Mouse (Mus musculus): ENCODE data around the gene Kctd17. TPM values are rescaled to one million over a fixed set of nuclear protein-coding genes. Genes with fewer than 3 reads are reported as not detected.
A peak's percentile ranks its signal among the peaks of the same experiment; 100 is the strongest.

The Kctd17 gene
- polyA plus RNA-seq (2011; ENCODE audit: insufficient read length, low read depth, missing spikeins): 90.6 and 110 TPM in 2 replicates

DNA sequence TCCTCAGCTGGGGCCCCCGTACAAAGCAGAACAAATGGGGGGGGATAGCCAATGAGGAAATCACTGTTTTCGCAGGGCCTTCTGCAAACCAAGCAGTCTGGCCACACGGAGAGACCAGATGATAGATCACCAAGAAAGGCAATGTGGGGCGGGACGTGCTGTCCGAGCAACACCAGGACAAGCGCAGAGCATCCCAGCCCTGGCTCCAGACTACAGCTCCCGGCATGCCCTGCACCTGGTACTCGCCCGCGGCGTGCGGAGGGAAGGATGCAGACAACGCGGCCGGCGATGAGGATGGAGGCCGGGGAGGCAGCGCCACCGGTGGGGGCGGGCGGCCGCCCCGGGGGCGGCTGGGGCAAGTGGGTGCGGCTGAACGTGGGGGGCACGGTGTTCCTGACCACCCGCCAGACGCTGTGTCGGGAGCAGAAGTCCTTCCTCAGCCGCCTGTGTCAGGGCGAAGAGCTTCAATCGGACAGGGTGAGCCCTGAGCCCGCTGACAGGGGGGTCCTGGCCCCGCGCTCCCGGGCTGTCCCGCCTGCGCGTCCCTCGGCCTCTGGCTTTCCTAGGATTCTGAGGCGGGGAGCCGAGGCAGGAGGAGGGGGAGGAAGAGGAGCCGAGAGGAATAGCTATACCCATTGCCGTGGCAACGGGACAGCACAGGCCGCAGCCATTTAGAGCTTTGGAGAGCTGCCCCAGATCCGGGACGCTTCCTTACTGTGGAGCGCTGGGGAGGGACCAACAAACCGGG lies at the start of gene Kctd17:
Gene Kctd17, plus strand, starts transcription at position 174 of the 748 bp plus-strand sequence.
- TF ChIP-seq CTCF (IDR thresholded peaks at IDR 0.05; ENCODE audit: borderline replicate concordance, insufficient read depth, low read length): no peak
- peak; percentile 65; the same call in 1 of the 2 replicates for TF ChIP-seq POLR2A (IDR thresholded peaks at IDR 0.05; ENCODE audit: low read depth, low read length)
- peaks cover 3% of the 10 kb centered on the region; the same call in 1 of the 2 replicates for H3K4me1 ChIP-seq (ENCODE audit: control insufficient read depth, insufficient read depth, low read length)
- peak within 1 kb of the TSS; percentile 63 for H3K4me3 ChIP-seq (ENCODE audit: insufficient read depth, low read length)
- peak within 1 kb of the TSS; percentile 32; the same call in 1 of the 2 replicates for H3K27ac ChIP-seq (ENCODE audit: insufficient read depth, low read length)

DNA sequence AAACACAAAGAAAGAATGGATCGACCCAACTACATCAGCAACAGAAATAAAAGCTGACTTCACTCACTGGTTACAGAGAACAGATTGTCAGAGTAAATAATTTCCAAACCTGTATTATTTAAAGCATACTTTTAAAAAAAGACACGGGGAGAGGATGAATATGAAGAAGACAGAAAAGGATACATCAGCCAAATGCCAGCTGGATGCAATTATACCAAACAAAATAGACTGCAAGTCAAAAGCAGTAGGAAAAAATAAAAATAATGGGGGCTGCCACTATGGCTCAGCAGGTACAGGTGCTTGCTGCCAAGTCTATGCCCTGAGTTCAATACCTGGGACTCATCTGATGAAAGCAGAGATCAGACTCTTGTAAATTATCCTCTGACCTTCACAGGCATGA lies 48.2 kb upstream of the Kctd17 start:
- no peak for TF ChIP-seq CTCF (IDR thresholded peaks at IDR 0.05; ENCODE audit: borderline replicate concordance, insufficient read depth, low read length)
- no peak for TF ChIP-seq POLR2A (IDR thresholded peaks at IDR 0.05; ENCODE audit: low read depth, low read length)
- Histone ChIP-seq H3K4me1 (ENCODE audit: control insufficient read depth, insufficient read depth, low read length) (no peaks in the 10 kb centered on the region), H3K27ac (ENCODE audit: insufficient read depth, low read length) (no peak overlapping the region), H3K4me3 (ENCODE audit: insufficient read depth, low read length) (no peak overlapping the region)

DNA sequence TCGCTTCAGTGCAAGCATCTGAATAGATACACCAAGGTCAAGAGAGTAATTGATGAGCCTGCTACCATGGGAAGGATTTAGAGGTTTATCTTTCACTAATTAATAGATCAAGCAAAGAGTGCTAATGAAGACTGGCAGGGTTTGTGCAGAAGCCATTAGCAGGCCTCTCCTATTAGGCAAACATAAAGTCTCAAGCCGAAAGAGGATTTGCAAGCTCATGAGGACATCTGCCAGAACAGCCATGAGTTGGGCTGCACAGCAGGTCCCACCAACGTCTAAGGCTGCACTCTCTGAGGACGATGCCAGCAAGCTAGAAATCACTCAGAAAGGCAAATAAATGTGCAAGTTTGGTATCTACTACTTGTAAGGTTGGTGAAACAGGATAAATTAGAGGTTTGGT lies 47.6 kb upstream of the Kctd17 start:
- Histone ChIP-seq H3K4me1 (ENCODE audit: control insufficient read depth, insufficient read depth, low read length) (no peaks in the 10 kb centered on the region), H3K4me3 (ENCODE audit: insufficient read depth, low read length) (no peak overlapping the region), H3K27ac (ENCODE audit: insufficient read depth, low read length) (no peak overlapping the region)
- TF ChIP-seq POLR2A (IDR thresholded peaks at IDR 0.05; ENCODE audit: low read depth, low read length): no peak
- TF ChIP-seq CTCF (IDR thresholded peaks at IDR 0.05; ENCODE audit: borderline replicate concordance, insufficient read depth, low read length): no peak

DNA sequence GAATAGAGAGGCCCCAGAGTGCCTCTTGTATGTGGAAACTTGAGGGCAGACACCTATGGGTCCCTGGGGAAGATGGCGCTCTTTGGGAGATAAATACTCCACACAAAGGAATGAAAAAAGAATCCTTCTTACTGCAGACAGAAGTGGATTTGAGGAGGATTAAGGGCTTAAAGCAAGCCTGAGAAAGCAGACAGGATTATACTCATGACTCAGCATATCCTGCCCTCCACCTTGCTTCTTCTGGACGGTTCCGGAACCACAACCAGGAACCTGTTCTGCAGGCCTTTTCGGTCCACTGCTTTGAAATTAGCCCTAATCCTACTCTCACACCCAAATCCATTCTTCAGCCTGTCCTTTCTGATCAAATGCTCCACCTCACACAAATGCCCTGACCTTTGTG lies 46.2 kb upstream of the Kctd17 start:
- Histone ChIP-seq H3K27ac (ENCODE audit: insufficient read depth, low read length) (no peak overlapping the region), H3K4me3 (ENCODE audit: insufficient read depth, low read length) (no peak overlapping the region)
- no peak for TF ChIP-seq CTCF (IDR thresholded peaks at IDR 0.05; ENCODE audit: borderline replicate concordance, insufficient read depth, low read length)
- no peak for TF ChIP-seq POLR2A (IDR thresholded peaks at IDR 0.05; ENCODE audit: low read depth, low read length)

DNA sequence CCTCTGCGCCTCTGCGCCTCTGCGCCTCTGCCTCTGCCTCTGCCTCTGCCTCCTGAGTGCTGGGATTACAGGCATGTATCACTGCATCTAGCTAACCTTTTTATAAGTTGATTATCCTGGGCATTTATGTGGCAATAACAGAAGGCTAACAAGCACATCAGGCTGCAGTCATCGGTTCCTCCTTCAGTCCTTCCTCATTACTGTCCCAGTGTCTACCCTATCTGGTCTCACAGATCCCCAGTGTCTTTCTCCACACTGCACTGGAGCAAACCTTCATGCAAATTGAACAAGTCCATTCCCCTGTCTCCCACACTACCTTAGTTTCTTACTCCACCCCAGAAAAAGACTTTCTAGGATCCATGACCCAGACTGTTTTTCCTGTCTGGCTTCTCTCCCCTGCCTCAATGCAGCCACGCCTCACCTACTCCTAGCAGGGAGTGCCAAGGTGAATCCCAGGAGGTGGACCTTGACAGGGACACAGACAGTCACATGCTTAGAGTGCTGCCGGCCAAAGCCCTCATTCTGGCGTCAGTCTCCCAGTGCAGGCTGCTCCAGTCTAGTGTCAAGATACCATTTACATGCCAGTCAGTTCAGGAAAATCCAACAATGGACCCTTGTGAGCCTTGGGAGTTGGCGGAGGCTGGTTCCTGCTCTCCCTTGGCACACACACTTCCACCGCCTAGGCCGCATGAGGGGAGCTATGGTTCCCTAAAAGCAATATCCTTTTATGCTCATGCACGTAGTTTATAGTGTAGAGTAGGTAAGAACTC lies 44.7 kb upstream of the Kctd17 start:
- TF ChIP-seq POLR2A (IDR thresholded peaks at IDR 0.05; ENCODE audit: low read depth, low read length) (no peak), CTCF (IDR thresholded peaks at IDR 0.05; ENCODE audit: borderline replicate concordance, insufficient read depth, low read length) (no peak)
- no peak overlapping the region for H3K27ac ChIP-seq (ENCODE audit: insufficient read depth, low read length)

More for the DNA sequence above, 46.2 kb upstream of the Kctd17 start:
- H3K4me1 ChIP-seq (ENCODE audit: control insufficient read depth, insufficient read depth, low read length): no peaks in the 10 kb centered on the region

DNA sequence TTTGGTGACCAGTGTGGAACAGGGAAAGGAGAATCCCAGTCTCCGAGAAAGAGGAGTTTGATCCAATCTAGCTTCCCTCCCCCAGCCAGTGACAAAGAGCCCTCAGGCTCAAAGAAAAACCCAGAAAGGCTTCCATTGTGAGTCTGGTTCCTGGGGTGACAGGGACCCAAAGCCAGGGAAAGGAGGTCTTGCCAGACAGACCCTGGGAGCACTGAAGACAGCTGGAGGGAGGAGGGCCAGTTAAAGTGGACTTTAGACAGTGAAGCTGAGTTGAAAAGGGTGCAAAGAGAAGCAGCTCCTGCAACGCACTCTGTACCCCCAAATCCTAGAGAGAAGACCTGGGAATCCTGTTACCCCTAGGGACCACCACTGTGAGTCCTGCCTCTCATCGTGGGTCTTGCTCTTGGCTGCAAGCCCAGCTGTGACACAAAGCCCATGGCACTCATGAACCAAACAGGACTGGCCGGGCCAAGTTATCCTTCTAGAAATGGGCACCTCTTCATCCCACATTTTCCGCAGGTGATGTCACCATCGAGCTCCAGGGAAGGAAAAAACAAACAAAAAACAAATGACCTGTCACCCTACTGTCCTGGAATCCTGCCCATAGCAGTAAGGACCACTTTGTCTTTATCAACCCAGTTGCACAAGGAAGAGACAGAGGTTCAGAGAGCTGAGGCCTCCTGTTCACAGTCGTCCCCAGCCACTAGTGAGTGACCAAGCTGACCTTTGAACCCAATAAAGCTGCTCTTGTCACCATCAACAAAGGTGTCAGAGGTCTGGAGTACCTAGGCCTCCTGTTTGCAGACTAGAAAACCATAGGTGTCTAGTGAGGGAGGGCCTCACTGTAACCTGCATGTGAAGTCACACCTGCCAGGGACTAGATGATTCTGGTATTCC lies 43.9 kb upstream of the Kctd17 start:
- TF ChIP-seq POLR2A (IDR thresholded peaks at IDR 0.05; ENCODE audit: low read depth, low read length) (no peak), CTCF (IDR thresholded peaks at IDR 0.05; ENCODE audit: borderline replicate concordance, insufficient read depth, low read length) (no peak)
- Histone ChIP-seq H3K4me3 (ENCODE audit: insufficient read depth, low read length) (no peak overlapping the region), H3K4me1 (ENCODE audit: control insufficient read depth, insufficient read depth, low read length) (no peaks in the 10 kb centered on the region), H3K27ac (ENCODE audit: insufficient read depth, low read length) (no peak overlapping the region)

More for the DNA sequence above, 44.7 kb upstream of the Kctd17 start:
- Histone ChIP-seq H3K4me1 (ENCODE audit: control insufficient read depth, insufficient read depth, low read length) (no peaks in the 10 kb centered on the region), H3K4me3 (ENCODE audit: insufficient read depth, low read length) (no peak overlapping the region)

DNA sequence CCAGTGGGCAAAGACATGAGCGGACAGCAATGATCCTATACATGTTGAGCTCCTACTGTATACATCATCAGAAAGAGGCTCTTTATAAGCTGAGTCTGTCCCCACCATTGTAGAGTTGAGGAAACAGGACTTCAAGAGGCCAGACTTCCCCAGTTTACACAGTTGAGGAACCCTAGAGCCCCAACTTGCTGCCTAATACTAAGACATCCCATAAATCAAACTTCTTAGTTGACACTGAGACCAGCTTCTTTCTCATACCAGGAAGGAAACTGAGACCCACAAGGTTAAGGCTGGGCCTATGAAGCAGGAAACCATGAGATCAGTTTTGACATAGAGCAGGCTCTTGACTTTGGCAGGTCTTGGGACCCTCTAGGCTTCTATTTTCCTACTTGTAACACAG lies 42.8 kb upstream of the Kctd17 start:
- no peaks in the 10 kb centered on the region for H3K4me1 ChIP-seq (ENCODE audit: control insufficient read depth, insufficient read depth, low read length)
- no peak overlapping the region for H3K4me3 ChIP-seq (ENCODE audit: insufficient read depth, low read length)
- TF ChIP-seq CTCF (IDR thresholded peaks at IDR 0.05; ENCODE audit: borderline replicate concordance, insufficient read depth, low read length): no peak
- TF ChIP-seq POLR2A (IDR thresholded peaks at IDR 0.05; ENCODE audit: low read depth, low read length): no peak
- H3K27ac ChIP-seq (ENCODE audit: insufficient read depth, low read length): no peak overlapping the region

DNA sequence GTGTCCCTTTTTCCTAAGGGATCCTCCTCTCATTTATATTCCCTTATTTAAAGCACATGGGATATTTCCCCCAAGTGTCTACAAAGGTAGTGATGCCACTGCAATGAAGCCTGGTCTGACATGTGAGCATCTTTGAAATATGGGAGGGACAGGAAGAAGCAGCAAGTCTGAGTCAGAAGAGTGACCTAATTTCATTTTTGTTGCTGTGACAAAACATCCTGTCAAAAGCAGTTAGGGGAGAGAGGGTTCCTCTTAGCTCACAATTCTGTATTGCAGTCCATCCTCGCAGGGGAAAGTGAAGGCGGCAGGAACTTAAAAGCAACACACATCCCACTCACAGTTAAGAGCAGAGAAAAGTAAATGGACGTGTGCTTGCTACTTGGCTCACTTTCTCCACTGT lies 37.5 kb upstream of the Kctd17 start:
- no peak for TF ChIP-seq POLR2A (IDR thresholded peaks at IDR 0.05; ENCODE audit: low read depth, low read length)
- TF ChIP-seq CTCF (IDR thresholded peaks at IDR 0.05; ENCODE audit: borderline replicate concordance, insufficient read depth, low read length): no peak
- no peak overlapping the region for H3K27ac ChIP-seq (ENCODE audit: insufficient read depth, low read length)
- no peaks in the 10 kb centered on the region for H3K4me1 ChIP-seq (ENCODE audit: control insufficient read depth, insufficient read depth, low read length)
- no peak overlapping the region for H3K4me3 ChIP-seq (ENCODE audit: insufficient read depth, low read length)

DNA sequence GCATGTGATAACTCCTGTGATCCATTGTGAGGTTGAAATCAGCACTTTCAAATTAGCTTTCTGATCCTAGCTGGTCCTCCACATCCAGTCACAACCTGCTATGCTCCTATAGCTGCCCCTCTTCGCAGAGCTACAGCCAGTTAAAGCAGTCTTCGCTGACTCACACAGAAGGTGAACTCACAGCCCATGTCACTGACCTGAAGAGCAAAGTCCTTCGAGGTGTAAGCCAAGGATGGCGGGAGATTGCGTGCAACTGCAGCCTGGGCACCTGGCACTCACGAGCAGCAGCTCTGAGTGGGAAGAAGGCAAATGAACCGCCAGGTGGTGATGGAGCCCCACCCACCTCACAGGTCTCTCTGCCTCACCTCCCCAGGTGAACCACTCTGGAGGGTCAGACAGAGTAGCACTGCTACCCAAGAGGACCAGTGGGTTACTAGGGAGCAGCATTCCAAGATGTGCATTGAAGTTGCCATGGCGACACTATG lies 32.8 kb upstream of the Kctd17 start, which contains the start of gene Tex33:
Gene Tex33, minus strand, starts transcription at position 435 of the 485 bp plus-strand sequence.
- no peak for TF ChIP-seq CTCF (IDR thresholded peaks at IDR 0.05; ENCODE audit: borderline replicate concordance, insufficient read depth, low read length)
- H3K4me1 ChIP-seq (ENCODE audit: control insufficient read depth, insufficient read depth, low read length): no peaks in the 10 kb centered on the region

More for the DNA sequence above, 32.8 kb upstream of the Kctd17 start, which contains the start of gene Tex33:
- Histone ChIP-seq H3K27ac (ENCODE audit: insufficient read depth, low read length) (no peak within 1 kb of the TSS), H3K4me3 (ENCODE audit: insufficient read depth, low read length) (no peak within 1 kb of the TSS)

Data from embryonic fibroblast, embryonic 13.5 days (primary cell).